In genomic region chr8:8688823-8689453, GRCm38 (mm10) we compare ENCODE assay signal across 8 mouse cellular contexts. TPM values are rescaled to one million over a fixed set of nuclear protein-coding genes. Genes with fewer than 3 reads are reported as not detected.
DNase-seq lines count a peak whose midpoint lies in the region; ATAC-seq and TF ChIP-seq lines count a peak whose summit lies in the region.

No protein-coding gene starts in this region.

- no peaks in the 10 kb centered on the region for H3K9me3 ChIP-seq in intestine, embryonic 15.5 days
- no peaks in the 10 kb centered on the region for H3K9me3 ChIP-seq in neural tube, embryonic 13.5 days

- TF ChIP-seq CTCF in lung, adult 2 months (IDR thresholded peaks at IDR 0.05; ENCODE audit: insufficient read depth, low read length) = no peak
- no peak for TF ChIP-seq CTCF in cortical plate, adult 2 months (IDR thresholded peaks at IDR 0.05; ENCODE audit: extremely low read depth, insufficient read depth, low read length)

- 0 out of 2 replicates have a peak, but pooled peaks have one; percentile 7 for ATAC-seq in intestine, embryonic 15.5 days
- ATAC-seq in neural tube, embryonic 13.5 days (ENCODE audit: low read depth) = no peak; the same call in 1 of the 2 replicates

- peak overlapping the region; percentile 21 for H3K4me3 ChIP-seq in lung, adult 2 months (replicated peaks; ENCODE audit: extremely low read depth, low read depth, low read length)
- peak overlapping the region; percentile 91 for H3K4me3 ChIP-seq in cortical plate, adult 2 months (ENCODE audit: insufficient read depth, low read length)
- peak overlapping the region; percentile 65 for H3K4me3 ChIP-seq in intestine, embryonic 15.5 days (replicated peaks)
- H3K4me3 ChIP-seq in neural tube, embryonic 13.5 days = peak overlapping the region; percentile 89

- peak overlapping the region; percentile 68 for H3K4me2 ChIP-seq in intestine, embryonic 15.5 days (replicated peaks)
- H3K4me2 ChIP-seq in neural tube, embryonic 13.5 days = peak overlapping the region; percentile 90

- 7% methylated on average over 9 of the region's 9 CpGs for WGBS in lung, adult 2 months
- 9% methylated on average over 9 of the region's 9 CpGs for WGBS in intestine, embryonic 15.5 days
- 10% methylated on average over 9 of the region's 9 CpGs for WGBS in neural tube, embryonic 13.5 days

- no peaks in the 10 kb centered on the region for H3K36me3 ChIP-seq in intestine, embryonic 15.5 days
- H3K36me3 ChIP-seq in neural tube, embryonic 13.5 days = no peaks in the 10 kb centered on the region

- no peak for TF ChIP-seq POLR2A in lung, adult 2 months (IDR thresholded peaks at IDR 0.05; ENCODE audit: borderline replicate concordance, extremely low read depth, low read depth, low read length)
- TF ChIP-seq POLR2A in cortical plate, adult 2 months (IDR thresholded peaks at IDR 0.05; ENCODE audit: extremely low read depth, insufficient read depth, low read length) = no peak

- intact Hi-C loops in gastrocnemius, postnatal 36 days (cut with DNase I) = loop anchor here (1.0 kb wide), 1 partner anchor 27 kb away; no protein-coding TSS in a partner anchor

- no peak for DNase-seq in lung, adult 2 months
- no peak for DNase-seq in lung, postnatal 25 days (ENCODE audit: low spot score)
- no peak for DNase-seq in right cerebral cortex, postnatal 4 days
- no peak for DNase-seq in adrenal gland, postnatal 10 days
- DNase-seq in gastrocnemius, postnatal 36 days = no peak

- H3K9ac ChIP-seq in intestine, embryonic 15.5 days = peak overlapping the region; percentile 92; the same call in 1 of the 2 replicates
- peak overlapping the region; percentile 97 for H3K9ac ChIP-seq in neural tube, embryonic 13.5 days

- H3K4me1 ChIP-seq in lung, adult 2 months (ENCODE audit: control insufficient read depth, insufficient read depth, low read length) = peaks cover 30% of the 10 kb centered on the region
- H3K4me1 ChIP-seq in cortical plate, adult 2 months (ENCODE audit: control insufficient read depth, insufficient read depth, low read length) = peaks cover 18% of the 10 kb centered on the region
- peaks cover 20% of the 10 kb centered on the region for H3K4me1 ChIP-seq in intestine, embryonic 15.5 days (replicated peaks)
- peaks cover 45% of the 10 kb centered on the region for H3K4me1 ChIP-seq in neural tube, embryonic 13.5 days (replicated peaks)

- no peaks in the 10 kb centered on the region for H3K27me3 ChIP-seq in intestine, embryonic 15.5 days (replicated peaks)
- H3K27me3 ChIP-seq in neural tube, embryonic 13.5 days = no peaks in the 10 kb centered on the region

- no peak overlapping the region for H3K27ac ChIP-seq in cortical plate, adult 2 months (ENCODE audit: insufficient read depth, low read length)
- no peak overlapping the region for H3K27ac ChIP-seq in intestine, embryonic 15.5 days
- no peak overlapping the region for H3K27ac ChIP-seq in neural tube, embryonic 13.5 days (replicated peaks)

RNA-seq across cellular contexts. Expression of gene Arglu1, which starts 1.4 kb away (rescaled TPM):
- polyA plus RNA-seq in lung, adult 2 months (2012; rRNA removed) = 27.3 and 50.2 TPM in 2 replicates
- 143 and 162 TPM in 2 replicates for polyA plus RNA-seq in cortical plate, adult 2 months (2012; rRNA removed)
- 107 and 121 TPM in 2 replicates for polyA plus RNA-seq in intestine, embryonic 15.5 days (2015; fragmentation: Nextera tagmentation; extraction: Ambion mirVana)
- 184 TPM in 2 replicates for polyA plus RNA-seq in neural tube, embryonic 13.5 days (2015; fragmentation: Nextera tagmentation; extraction: Ambion mirVana)
- total RNA-seq in adrenal gland, postnatal 10 days (2021) = 10 to 100 TPM; 52.6 to 81.2 TPM
- 10 to 100 TPM; 31.0 to 34.5 TPM for total RNA-seq in gastrocnemius, postnatal 36 days (2021)

RNA-seq across cellular contexts. Expression of gene Efnb2, which starts 27.9 kb away (rescaled TPM):
- 161 and 250 TPM in 2 replicates for polyA plus RNA-seq in lung, adult 2 months (2012; rRNA removed)
- 29.6 and 32.1 TPM in 2 replicates for polyA plus RNA-seq in cortical plate, adult 2 months (2012; rRNA removed)
- 14.1 TPM in 2 replicates for polyA plus RNA-seq in intestine, embryonic 15.5 days (2015; fragmentation: Nextera tagmentation; extraction: Ambion mirVana)
- polyA plus RNA-seq in neural tube, embryonic 13.5 days (2015; fragmentation: Nextera tagmentation; extraction: Ambion mirVana) = 24.5 and 26.6 TPM in 2 replicates
- total RNA-seq in adrenal gland, postnatal 10 days (2021) = 10 to 100 TPM; 29.6 to 32.5 TPM
- 1 to 10 TPM; 5.7 to 7.0 TPM for total RNA-seq in gastrocnemius, postnatal 36 days (2021)

Comparison
In these comparisons a context has a peak if more than half of its experiments do, and no peak if none do; other contexts are left out.
1. H3K4me3 ChIP-seq: peak in every context shown above with its lines; median percentile 91 in cortical plate, adult 2 months; 89 in neural tube, embryonic 13.5 days; 65 in intestine, embryonic 15.5 days; 21 in lung, adult 2 months.